Comparison of ENCODE assay signal across 10 mouse cellular contexts in the genomic region with DNA sequence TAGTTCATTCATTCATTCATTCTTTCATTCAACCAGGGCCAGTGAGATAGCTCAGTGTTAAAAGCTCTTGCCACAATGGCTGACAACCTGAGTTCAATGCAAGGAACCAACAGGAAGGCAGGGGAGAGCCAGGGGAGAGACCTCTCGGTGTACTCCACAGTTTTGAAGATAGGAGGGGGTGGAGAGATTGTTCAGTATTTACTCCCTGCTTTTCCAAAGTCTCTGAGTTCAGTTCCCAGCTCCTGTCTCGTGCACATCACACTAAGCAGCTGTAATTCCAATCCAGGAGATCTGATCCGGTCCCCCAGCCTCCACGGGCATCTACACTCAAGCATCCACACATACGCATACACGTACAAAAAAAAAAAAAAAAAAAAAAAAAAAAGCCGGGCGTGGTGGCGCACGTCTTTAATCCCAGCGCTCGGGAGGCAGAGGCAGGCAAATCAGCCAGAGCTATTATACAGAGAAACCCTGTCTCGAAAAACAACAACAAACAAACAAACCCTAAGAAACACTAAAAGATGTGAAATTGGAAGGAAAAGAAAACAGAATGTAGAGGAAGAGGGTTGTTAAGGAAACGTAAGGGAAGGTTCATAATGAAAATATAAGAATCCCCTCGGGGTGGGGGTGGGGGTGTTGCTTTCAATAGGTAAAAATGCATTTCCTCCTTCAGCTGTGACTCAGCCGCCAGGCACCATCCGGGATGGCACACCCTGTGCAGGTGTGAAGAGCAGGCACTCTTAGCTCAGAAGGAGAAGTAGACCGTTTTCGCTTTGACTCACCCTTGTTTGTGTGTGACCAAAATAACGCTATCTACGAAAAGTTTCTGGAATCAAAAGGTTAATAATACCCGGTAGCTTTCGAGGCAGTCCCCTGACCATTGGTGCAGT. TPM values are rescaled to one million over a fixed set of nuclear protein-coding genes. Genes with fewer than 3 reads are reported as not detected.
A peak's percentile ranks its signal among the peaks of the same experiment; 100 is the strongest.
DNase-seq lines count a peak whose midpoint lies in the region; ATAC-seq and TF ChIP-seq lines count a peak whose summit lies in the region.
"Had no signal": no experiment of that assay in that cellular context is flagged by ENCODE, and none has a peak within 500 bp of the region (broad histone marks: within the 10 kb centered on the region; RNA-seq: fewer than 3 reads in every experiment).

No protein-coding gene starts in this region.

- TF ChIP-seq CTCF in stomach, postnatal 0 days (IDR thresholded peaks at IDR 0.05; ENCODE audit: low read depth): no peak

- no peak overlapping the region for H3K9ac ChIP-seq in embryonic facial prominence, embryonic 12.5 days
- peak overlapping the region; percentile 17; the same call in 1 of the 2 replicates for H3K9ac ChIP-seq in intestine, embryonic 14.5 days (ENCODE audit: low read length)
- peak overlapping the region; percentile 54 for H3K9ac ChIP-seq in stomach, postnatal 0 days (ENCODE audit: low read length)

- H3K9me3 ChIP-seq in heart, embryonic 10.5 days: no peaks in the 10 kb centered on the region
- H3K9me3 ChIP-seq in embryonic facial prominence, embryonic 12.5 days: no peaks in the 10 kb centered on the region
- no peaks in the 10 kb centered on the region for H3K9me3 ChIP-seq in intestine, embryonic 14.5 days (ENCODE audit: control insufficient read depth, low read length)
- no peaks in the 10 kb centered on the region for H3K9me3 ChIP-seq in stomach, postnatal 0 days (ENCODE audit: control insufficient read depth, low read length)

- peak overlapping the region; percentile 57 for H3K4me3 ChIP-seq in heart, embryonic 10.5 days
- 0 out of 2 replicates have a peak overlapping the region, but pooled peaks have one; percentile 7 for H3K4me3 ChIP-seq in embryonic facial prominence, embryonic 12.5 days
- H3K4me3 ChIP-seq in intestine, embryonic 14.5 days (ENCODE audit: low read depth, low read length): peak overlapping the region; percentile 21
- peak overlapping the region; percentile 37 for H3K4me3 ChIP-seq in stomach, postnatal 0 days (ENCODE audit: low read depth, low read length)
- H3K4me3 ChIP-seq: myocyte had no signal

- H3K36me3 ChIP-seq in heart, embryonic 10.5 days: no peaks in the 10 kb centered on the region
- no peaks in the 10 kb centered on the region for H3K36me3 ChIP-seq in embryonic facial prominence, embryonic 12.5 days
- no peaks in the 10 kb centered on the region for H3K36me3 ChIP-seq in intestine, embryonic 14.5 days (ENCODE audit: control insufficient read depth, insufficient read depth, low read length)
- H3K36me3 ChIP-seq in stomach, postnatal 0 days (ENCODE audit: control insufficient read depth, insufficient read depth, low read length): no peaks in the 10 kb centered on the region

- DNase-seq in heart, embryonic 10.5 days (ENCODE audit: low spot score): no peak
- DNase-seq in heart, adult 8-10 months (ENCODE audit: low spot score): no peak
- no peak for DNase-seq in intestine, embryonic 14.5 days (ENCODE audit: low spot score)
- DNase-seq in stomach, postnatal 0 days (ENCODE audit: low spot score): peak; percentile 50
- DNase-seq in urinary bladder, postnatal 10 days (ENCODE audit: low spot score): no peak
- no peak for DNase-seq in kidney, postnatal 25 days

- H3K27me3 ChIP-seq in heart, embryonic 10.5 days (ENCODE audit: insufficient read depth, poor library complexity, severe bottlenecking): no peaks in the 10 kb centered on the region
- H3K27me3 ChIP-seq in embryonic facial prominence, embryonic 12.5 days: no peaks in the 10 kb centered on the region
- no peaks in the 10 kb centered on the region for H3K27me3 ChIP-seq in intestine, embryonic 14.5 days (replicated peaks; ENCODE audit: control insufficient read depth, insufficient read depth, low read length)
- H3K27me3 ChIP-seq in stomach, postnatal 0 days (ENCODE audit: control insufficient read depth, insufficient read depth, low read length): no peaks in the 10 kb centered on the region
- H3K27me3 ChIP-seq: Patski had no signal

- H3K4me1 ChIP-seq in heart, embryonic 10.5 days: 0 out of 2 replicates have a peak, but pooled peaks cover 4% of the 10 kb centered on the region
- H3K4me1 ChIP-seq in embryonic facial prominence, embryonic 12.5 days: no peaks in the 10 kb centered on the region
- H3K4me1 ChIP-seq in intestine, embryonic 14.5 days (replicated peaks; ENCODE audit: control insufficient read depth, insufficient read depth, low read length): peaks cover 5% of the 10 kb centered on the region; the same call in 1 of the 2 replicates
- no peaks in the 10 kb centered on the region for H3K4me1 ChIP-seq in stomach, postnatal 0 days (replicated peaks; ENCODE audit: control insufficient read depth, insufficient read depth)

- no peak for TF ChIP-seq EP300 in stomach, postnatal 0 days (optimal IDR thresholded peaks at IDR 0.05)

- 38% methylated on average over 23 of the region's 23 CpGs for WGBS in heart, embryonic 10.5 days
- WGBS in embryonic facial prominence, embryonic 12.5 days: 67% methylated on average over 23 of the region's 23 CpGs
- 54% methylated on average over 23 of the region's 23 CpGs for WGBS in intestine, embryonic 14.5 days
- WGBS in stomach, postnatal 0 days: 55% methylated on average over 23 of the region's 23 CpGs

- no peak for ATAC-seq in embryonic facial prominence, embryonic 12.5 days (ENCODE audit: insufficient number of reproducible peaks, insufficient read depth, low FRiP score, low TSS enrichment)
- ATAC-seq in intestine, embryonic 14.5 days (replicated peaks; ENCODE audit: low FRiP score, low TSS enrichment, low read depth): no peak
- ATAC-seq in megakaryocyte, adult 5-6 weeks (ENCODE audit: poor library complexity, severe bottlenecking): peak; percentile 50
- peak; percentile 86 for ATAC-seq in stomach, postnatal 0 days (ENCODE audit: low FRiP score, low TSS enrichment)
- ATAC-seq: Patski had no signal

- H3K4me2 ChIP-seq in embryonic facial prominence, embryonic 12.5 days (replicated peaks): peak overlapping the region; percentile 36
- peak overlapping the region; percentile 56 for H3K4me2 ChIP-seq in intestine, embryonic 14.5 days (ENCODE audit: low read length)
- H3K4me2 ChIP-seq in stomach, postnatal 0 days (replicated peaks; ENCODE audit: low read depth): peak overlapping the region; percentile 63

- H3K27ac ChIP-seq in heart, embryonic 10.5 days: no peak overlapping the region
- no peak overlapping the region for H3K27ac ChIP-seq in embryonic facial prominence, embryonic 12.5 days
- H3K27ac ChIP-seq in intestine, embryonic 14.5 days (ENCODE audit: low read depth): no peak overlapping the region
- 0 out of 2 replicates have a peak overlapping the region, but pooled peaks have one; percentile 18 for H3K27ac ChIP-seq in stomach, postnatal 0 days (replicated peaks)

RNA-seq across cellular contexts. Expression of gene Sub1, which starts 13.2 kb away (rescaled TPM):
- 627 and 739 TPM in 2 replicates for polyA plus RNA-seq in heart, embryonic 10.5 days (2016; fragmentation: Nextera tagmentation; extraction: Ambion mirVana)
- 10 to 100 TPM; 68.9 to 91.2 (median 83.6) TPM for total RNA-seq in heart, adult 8-10 months (2022)
- polyA plus RNA-seq in embryonic facial prominence, embryonic 12.5 days (2016; fragmentation: Nextera tagmentation; extraction: Ambion mirVana): 685 and 697 TPM in 2 replicates
- polyA plus RNA-seq in intestine, embryonic 14.5 days (2014; fragmentation: Nextera tagmentation; extraction: Ambion mirVana): 716 and 762 TPM in 2 replicates
- 639 and 700 TPM in 2 replicates for total RNA-seq in megakaryocyte, adult 5-6 weeks (2015)
- total RNA-seq in megakaryocyte, adult 5-6 weeks (2017): 625 and 748 TPM in 2 replicates
- 519 and 531 TPM in 2 replicates for polyA plus RNA-seq in stomach, postnatal 0 days (2015; fragmentation: Nextera tagmentation; extraction: Ambion mirVana)

Comparison
In these comparisons a context has a peak if more than half of its experiments do, and no peak if none do; other contexts are left out.
1. H3K4me3 ChIP-seq: peak in every context shown above with its lines; median percentile 57 in heart, embryonic 10.5 days; 37 in stomach, postnatal 0 days; 21 in intestine, embryonic 14.5 days; 7 in embryonic facial prominence, embryonic 12.5 days.
2. ATAC-seq: peak in megakaryocyte, adult 5-6 weeks (single experiment) and stomach, postnatal 0 days (single experiment); none in embryonic facial prominence, embryonic 12.5 days (single experiment) and intestine, embryonic 14.5 days (single experiment).
3. Peak in every context shown above with its lines, with median percentiles within 50 percentile points of each other: H3K4me2 ChIP-seq.